Mouse (Mus musculus) liver, embryonic 14.5 days (tissue): ENCODE measurements at regions not wholly inside any gene's neighbourhood (a gene's known extent, or its start where the extent isn't known, plus 50 kb on each side); places are given as distances from the start of the nearest gene placed in this dataset.

ENCODE experiments used
- ATAC-seq: fragments of 200-750 bp; cut with Nextera tagmentation; 2 replicates; pipeline ENCODE4 v1.8.0; 2017; ENCODE audit warnings: moderate number of reproducible peaks, mild to moderate bottlenecking, moderate library complexity; ENCODE audit not compliant: insufficient read depth
- DNase-seq, 3 experiments: peaks; one replicate each; pipeline ENCODE4 v3.0.0-alpha.2; 2012 to 2013; ENCODE audit warnings: low read depth in 3 of 3, low spot score in 3 of 3
- H3K27ac ChIP-seq: fragments of 300-500 bp; sonication (generic); 2 replicates; pipeline ENCODE4 v1.5.1; 2014; ENCODE audit warnings: moderate library complexity, mild to moderate bottlenecking, control low read depth, inconsistent platforms
- H3K27me3 ChIP-seq: fragments of 300-500 bp; sonication (generic); 2 replicates; pipeline ENCODE4 v1.6.1; 2014; ENCODE audit warnings: mild to moderate bottlenecking, low read length, moderate library complexity; ENCODE audit not compliant: control insufficient read depth, insufficient read depth
- H3K36me3 ChIP-seq: fragments of 300-500 bp; sonication (generic); replicated peaks from 2 replicates; pipeline ENCODE4 v1.6.1; 2014; ENCODE audit warnings: low read depth; ENCODE audit not compliant: control insufficient read depth, insufficient read depth
- H3K4me1 ChIP-seq, 2 experiments: fragments of 200-500 bp in 1 of 2; fragments of 300-500 bp in 1 of 2; sonication (generic) in 1 of 2; replicated peaks; 2 replicates each; pipeline ENCODE4 v1.6.1; 2012 to 2014; ENCODE audit warnings: antibody characterized with exemption in 1 of 2, inconsistent platforms in 1 of 2, low read length in 1 of 2; ENCODE audit not compliant: control insufficient read depth in 2 of 2, insufficient read depth in 2 of 2
- H3K4me2 ChIP-seq: fragments of 300-500 bp; sonication (generic); 2 replicates; pipeline ENCODE4 v1.6.1; 2014; ENCODE audit warnings: low read depth, mild to moderate bottlenecking, control low read depth, moderate library complexity
- H3K4me3 ChIP-seq, 2 experiments: fragments of 200-500 bp in 1 of 2; fragments of 300-500 bp in 1 of 2; sonication (generic) in 1 of 2; 2 replicates each; pipeline ENCODE4 v1.5.1; 2012 to 2014; ENCODE audit warnings: low read depth in 2 of 2, low read length in 2 of 2, mild to moderate bottlenecking in 2 of 2, control low read depth in 1 of 2, inconsistent platforms in 1 of 2, moderate library complexity in 1 of 2; ENCODE audit not compliant: insufficient read depth in 1 of 2
- H3K9ac ChIP-seq: fragments of 300-500 bp; sonication (generic); replicated peaks from 2 replicates; pipeline ENCODE4 v1.6.1; 2014; ENCODE audit warnings: mild to moderate bottlenecking, control low read depth, moderate library complexity
- H3K9me3 ChIP-seq: fragments of 300-500 bp; sonication (generic); 2 replicates; pipeline ENCODE4 v1.6.1; 2016; ENCODE audit warnings: low read length, mixed read lengths; ENCODE audit not compliant: control insufficient read depth
- CTCF ChIP-seq: IDR thresholded peaks from 2 replicates; pipeline ENCODE4 v1.5.1; 2016; ENCODE audit warnings: antibody characterized with exemption, low read depth, control low read depth
- EP300 ChIP-seq: IDR thresholded peaks from 2 replicates; pipeline ENCODE4 v1.6.1; 2016; ENCODE audit warnings: antibody characterized with exemption, low read depth
- WGBS: fragments of 180-500 bp; shearing (Covaris S2); extraction: QIAGEN DNeasy Blood & Tissue Kit; methylation state at CpG from one replicate; pipeline ENCODE4 v1.1.7; 2014; ENCODE audit not compliant: insufficient replicate concordance; 5-methylcytosine and 5-hydroxymethylcytosine counted together

GRCm38 (mm10) chr11:84633300-84633699, 108.0 kb upstream of the Lhx1 start:
- H3K27ac ChIP-seq, result no peak overlapping the region
- 55% methylated on average over 8 of the region's 8 CpGs for WGBS
- ATAC-seq (no peak), DNase-seq (no peak)
- H3K4me2 ChIP-seq, result no peak overlapping the region
- peaks cover 3% of the 10 kb centered on the region for H3K27me3 ChIP-seq
- TF ChIP-seq EP300 (no peak), CTCF (no peak)
- no peaks in the 10 kb centered on the region for H3K9me3 ChIP-seq
- no peak overlapping the region for H3K4me3 ChIP-seq
- H3K9ac ChIP-seq, result no peak overlapping the region
- no peaks in the 10 kb centered on the region for H3K4me1 ChIP-seq
- H3K36me3 ChIP-seq, result no peaks in the 10 kb centered on the region

- no peak for TF ChIP-seq EP300
- no peak for TF ChIP-seq CTCF
- no peaks in the 10 kb centered on the region; the same call in 1 of the 2 replicates for H3K27me3 ChIP-seq
- WGBS, result 40% methylated on average over 2 of the region's 2 CpGs
- no peaks in the 10 kb centered on the region for H3K9me3 ChIP-seq
- H3K4me3 ChIP-seq, result no peak overlapping the region
- H3K4me2 ChIP-seq, result no peak overlapping the region
- H3K27ac ChIP-seq, result no peak overlapping the region
- H3K36me3 ChIP-seq, result no peaks in the 10 kb centered on the region
- ATAC-seq, result no peak
- DNase-seq, result no peak
- H3K4me1 ChIP-seq, result 0 out of 4 replicates have a peak, but pooled peaks cover 0 to 2% of the 10 kb centered on the region in 2 experiments
- H3K9ac ChIP-seq, result no peak overlapping the region
Observed at GRCm38 (mm10) chr11:84628111-84628510, 102.8 kb upstream of the Lhx1 start.

GRCm38 (mm10) chr11:84627685-84628084, 102.3 kb upstream of the Lhx1 start:
- DNase-seq (no peak), ATAC-seq (no peak)
- no peaks in the 10 kb centered on the region for H3K9me3 ChIP-seq
- H3K27ac ChIP-seq, result no peak overlapping the region
- H3K9ac ChIP-seq, result no peak overlapping the region
- H3K4me1 ChIP-seq, result 0 out of 4 replicates have a peak, but pooled peaks cover 0 to 2% of the 10 kb centered on the region in 2 experiments
- WGBS, result 50% methylated on average over 11 of the region's 11 CpGs
- TF ChIP-seq CTCF (no peak), EP300 (no peak)
- no peaks in the 10 kb centered on the region for H3K36me3 ChIP-seq
- H3K4me2 ChIP-seq, result no peak overlapping the region
- H3K4me3 ChIP-seq, result no peak overlapping the region
- H3K27me3 ChIP-seq, result no peaks in the 10 kb centered on the region; the same call in 1 of the 2 replicates

GRCm38 (mm10) chr11:84627259-84627658, 101.9 kb upstream of the Lhx1 start:
- Histone ChIP-seq H3K9ac (no peak overlapping the region), H3K27ac (no peak overlapping the region), H3K4me2 (no peak overlapping the region), H3K27me3 (no peaks in the 10 kb centered on the region; the same call in 1 of the 2 replicates), H3K4me1 (0 out of 4 replicates have a peak, but pooled peaks cover 0 to 2% of the 10 kb centered on the region in 2 experiments), H3K9me3 (no peaks in the 10 kb centered on the region), H3K4me3 (no peak overlapping the region), H3K36me3 (no peaks in the 10 kb centered on the region)
- ATAC-seq (no peak), DNase-seq (no peak)
- WGBS, result 58% methylated on average over 2 of the region's 2 CpGs
- TF ChIP-seq EP300 (no peak), CTCF (no peak)

GRCm38 (mm10) chr11:84624100-84624499, 98.8 kb upstream of the Lhx1 start:
- 17% methylated on average over 5 of the region's 5 CpGs for WGBS
- no peak for DNase-seq
- no peak for TF ChIP-seq CTCF
- TF ChIP-seq EP300, result no peak
- Histone ChIP-seq H3K9ac (no peak overlapping the region), H3K9me3 (no peaks in the 10 kb centered on the region), H3K27ac (no peak overlapping the region), H3K4me3 (no peak overlapping the region), H3K27me3 (no peaks in the 10 kb centered on the region; the same call in 1 of the 2 replicates), H3K4me1 (0 out of 4 replicates have a peak, but pooled peaks cover 0 to 2% of the 10 kb centered on the region in 2 experiments), H3K36me3 (no peaks in the 10 kb centered on the region), H3K4me2 (no peak overlapping the region)
- no peak for ATAC-seq
